Mouse (Mus musculus) embryonic facial prominence, embryonic 14.5 days (tissue): ENCODE measurements around the gene Rpl36a. TPM values are rescaled to one million over a fixed set of nuclear protein-coding genes. Genes with fewer than 3 reads are reported as not detected.
"Not testable (repeated sequence)": the region's sequence is repeated elsewhere in the genome, so short reads cannot be mapped to it uniquely, and the experiment has no call there.

Experiments
- ATAC-seq: fragments of 200-750 bp; cut with Nextera tagmentation; 2 replicates; pipeline ENCODE4 v1.8.0; 2017; ENCODE audit warnings: low read depth, moderate number of reproducible peaks, moderate TSS enrichment
- DNase-seq: peaks from one replicate; pipeline ENCODE4 v3.0.0-alpha.2; 2015; ENCODE audit warnings: low spot score
- H3K27ac ChIP-seq: fragments of 300-500 bp; sonication (generic); replicated peaks from 2 replicates; pipeline ENCODE4 v1.5.1; 2014; ENCODE audit warnings: low read depth, mild to moderate bottlenecking, low read length, moderate library complexity
- H3K27me3 ChIP-seq: fragments of 300-500 bp; sonication (generic); replicated peaks from 2 replicates; pipeline ENCODE4 v1.6.1; 2014; ENCODE audit warnings: low read length; ENCODE audit not compliant: control insufficient read depth, insufficient read depth
- H3K36me3 ChIP-seq: fragments of 300-500 bp; sonication (generic); 2 replicates; pipeline ENCODE4 v1.6.1; 2014; ENCODE audit warnings: low read length, mixed read lengths; ENCODE audit not compliant: control insufficient read depth, insufficient read depth
- H3K4me1 ChIP-seq: fragments of 300-500 bp; sonication (generic); 2 replicates; pipeline ENCODE4 v1.6.1; 2014; ENCODE audit warnings: antibody characterized with exemption, low read length; ENCODE audit not compliant: control insufficient read depth, insufficient read depth
- H3K4me2 ChIP-seq: fragments of 300-500 bp; sonication (generic); 2 replicates; pipeline ENCODE4 v1.6.1; 2014; ENCODE audit warnings: low read depth, mild to moderate bottlenecking, low read length, moderate library complexity, mixed read lengths
- H3K4me3 ChIP-seq: fragments of 300-500 bp; sonication (generic); 2 replicates; pipeline ENCODE4 v1.5.1; 2014; ENCODE audit warnings: low read depth, mild to moderate bottlenecking, low read length
- H3K9ac ChIP-seq: fragments of 300-500 bp; sonication (generic); 2 replicates; pipeline ENCODE4 v1.6.1; 2014; ENCODE audit warnings: low read depth, mild to moderate bottlenecking, low read length, moderate library complexity, mixed read lengths
- H3K9me3 ChIP-seq: fragments of 300-500 bp; sonication (generic); 2 replicates; pipeline ENCODE4 v1.6.1; 2016; ENCODE audit warnings: low read length; ENCODE audit not compliant: control insufficient read depth
- WGBS: fragments of 180-500 bp; shearing (Covaris S2); extraction: QIAGEN DNeasy Blood & Tissue Kit; methylation state at CpG from one replicate; pipeline ENCODE4 v1.1.7; 2014; 5-methylcytosine and 5-hydroxymethylcytosine counted together
- polyA plus RNA-seq: library from polyadenylated mRNA; unstranded; fragments of >200 nt; fragmentation: Nextera tagmentation; extraction: Ambion mirVana; gene quantifications from 2 replicates; pipeline ENCODE4 v1.2.1, GENCODE M21; 2014

Gene Rpl36a
- polyA plus RNA-seq, result 496 and 585 TPM in 2 replicates

- DNase-seq, result peak; percentile 96
- Histone ChIP-seq H3K9ac (peak within 1 kb of the TSS; percentile 81), H3K4me2 (peak within 1 kb of the TSS; percentile 61), H3K27me3 (no peaks in the 10 kb centered on the region), H3K27ac (peak within 1 kb of the TSS; percentile 90), H3K9me3 (no peaks in the 10 kb centered on the region), H3K36me3 (peaks cover 13% of the 10 kb centered on the region), H3K4me3 (peak within 1 kb of the TSS; percentile 55), H3K4me1 (no peaks in the 10 kb centered on the region)
- WGBS, result 27% methylated on average over 45 of the region's 45 CpGs
- peak; percentile 98 for ATAC-seq
Measured at GRCm38 (mm10) chrX:134585103-134586002, at the start of gene Rpl36a. TSS of gene Rpl36a (plus strand) at chrX:134585654.

- ATAC-seq, H3K27ac ChIP-seq, H3K4me3 ChIP-seq, H3K9ac ChIP-seq, H3K36me3 ChIP-seq, H3K4me2 ChIP-seq, H3K4me1 ChIP-seq, H3K27me3 ChIP-seq, DNase-seq, H3K9me3 ChIP-seq: not testable (repeated sequence)
- 82% methylated on average over 10 of the region's 10 CpGs for WGBS
Measured at GRCm38 (mm10) chrX:134539795-134540194, 45.7 kb upstream of the Rpl36a start.

GRCm38 (mm10) chrX:134540414-134541135 lies 44.9 kb upstream of the Rpl36a start:
- Histone ChIP-seq H3K4me3 (peak overlapping the region; percentile 53), H3K9me3 (no peaks in the 10 kb centered on the region), H3K36me3 (no peaks in the 10 kb centered on the region), H3K9ac (peak overlapping the region; percentile 68), H3K4me1 (no peaks in the 10 kb centered on the region), H3K4me2 (peak overlapping the region; percentile 57), H3K27ac (no peak overlapping the region), H3K27me3 (no peaks in the 10 kb centered on the region)
- peak; percentile 15 for DNase-seq
- ATAC-seq, result no peak
- WGBS, result 27% methylated on average over 12 of the region's 12 CpGs

- Histone ChIP-seq H3K4me3 (peak within 1 kb of the TSS; percentile 53), H3K9ac (peak within 1 kb of the TSS; percentile 68), H3K27me3 (no peaks in the 10 kb centered on the region), H3K36me3 (no peaks in the 10 kb centered on the region), H3K9me3 (no peaks in the 10 kb centered on the region), H3K27ac (peak within 1 kb of the TSS; percentile 90), H3K4me1 (no peaks in the 10 kb centered on the region), H3K4me2 (peak within 1 kb of the TSS; percentile 57)
- WGBS, result 25% methylated on average over 21 of the region's 61 CpGs
- DNase-seq (peak; percentile 55), ATAC-seq (peak; percentile 96)
Measured at GRCm38 (mm10) chrX:134541145-134541954, 44.1 kb upstream of the Rpl36a start, which contains the start of gene Timm8a1. TSS of gene Timm8a1 (minus strand) at chrX:134541865.

- DNase-seq, result no peak
- no peaks in the 10 kb centered on the region for H3K27me3 ChIP-seq
- H3K4me3 ChIP-seq, result peak overlapping the region; percentile 53
- no peak for ATAC-seq
- peak overlapping the region; percentile 68 for H3K9ac ChIP-seq
- no peaks in the 10 kb centered on the region for H3K36me3 ChIP-seq
- peak overlapping the region; percentile 90 for H3K27ac ChIP-seq
- WGBS, result 33% methylated on average over 6 of the region's 6 CpGs
- H3K4me2 ChIP-seq, result peak overlapping the region; percentile 51
- H3K4me1 ChIP-seq, result no peaks in the 10 kb centered on the region
- H3K9me3 ChIP-seq, result no peaks in the 10 kb centered on the region
Measured at GRCm38 (mm10) chrX:134541955-134542308, 43.5 kb upstream of the Rpl36a start.

GRCm38 (mm10) chrX:134547330-134547729 lies 38.1 kb upstream of the Rpl36a start:
- no peaks in the 10 kb centered on the region for H3K27me3 ChIP-seq
- no peak overlapping the region for H3K4me2 ChIP-seq
- DNase-seq (no peak), ATAC-seq (no peak)
- no peaks in the 10 kb centered on the region for H3K36me3 ChIP-seq
- 86% methylated on average over 4 of the region's 4 CpGs for WGBS
- H3K9me3 ChIP-seq, result no peaks in the 10 kb centered on the region
- H3K4me3 ChIP-seq, result no peak overlapping the region
- H3K4me1 ChIP-seq, result no peaks in the 10 kb centered on the region
- no peak overlapping the region for H3K27ac ChIP-seq
- no peak overlapping the region for H3K9ac ChIP-seq

GRCm38 (mm10) chrX:134550903-134551302 lies 34.6 kb upstream of the Rpl36a start:
- Histone ChIP-seq H3K4me2 (no peak overlapping the region), H3K9me3 (no peaks in the 10 kb centered on the region), H3K27ac (no peak overlapping the region), H3K36me3 (no peaks in the 10 kb centered on the region), H3K4me3 (no peak overlapping the region), H3K27me3 (no peaks in the 10 kb centered on the region), H3K9ac (no peak overlapping the region), H3K4me1 (no peaks in the 10 kb centered on the region)
- DNase-seq (peak; percentile 65), ATAC-seq (no peak)
- 16% methylated on average over 5 of the region's 5 CpGs for WGBS

GRCm38 (mm10) chrX:134553326-134553725 lies 32.1 kb upstream of the Rpl36a start:
- H3K4me1 ChIP-seq, result no peaks in the 10 kb centered on the region
- no peak overlapping the region for H3K27ac ChIP-seq
- no peaks in the 10 kb centered on the region for H3K27me3 ChIP-seq
- H3K9ac ChIP-seq, result no peak overlapping the region
- no peaks in the 10 kb centered on the region for H3K9me3 ChIP-seq
- no peak for ATAC-seq
- no peak for DNase-seq
- no peaks in the 10 kb centered on the region for H3K36me3 ChIP-seq
- H3K4me3 ChIP-seq, result no peak overlapping the region
- no peak overlapping the region for H3K4me2 ChIP-seq
- WGBS, result 68% methylated on average over 4 of the region's 4 CpGs
